Mouse (Mus musculus): Measurements from ENCODE around the gene Clca2. TPM values are rescaled to one million over a fixed set of nuclear protein-coding genes. Genes with fewer than 3 reads are reported as not detected.

Clca2 gene
- polyA plus RNA-seq, 1 experiment from 2014 or later, result 0.05 TPM

Other genes with a start within 250 kb of the Clca2 start
- not detected in 2 replicates for gene Clca4b, start 166.9 kb downstream of the Clca2 start, polyA plus RNA-seq (2016; fragmentation: Nextera tagmentation; extraction: Ambion mirVana)
- gene Clca4a, start 124.4 kb downstream of the Clca2 start, polyA plus RNA-seq (2016; fragmentation: Nextera tagmentation; extraction: Ambion mirVana), result not detected in 2 replicates
- not detected in 2 replicates for gene Clca1, start 66.7 kb downstream of the Clca2 start, polyA plus RNA-seq (2016; fragmentation: Nextera tagmentation; extraction: Ambion mirVana)
- gene Odf2l, start 19.1 kb upstream of the Clca2 start, polyA plus RNA-seq (2016; fragmentation: Nextera tagmentation; extraction: Ambion mirVana), result 13.0 and 15.6 TPM in 2 replicates
- gene Col24a1, start 193.0 kb upstream of the Clca2 start, polyA plus RNA-seq (2016; fragmentation: Nextera tagmentation; extraction: Ambion mirVana), result 0.46 and 0.80 TPM in 2 replicates